Mouse (Mus musculus) liver, embryonic 15.5 days (tissue): ENCODE data around the gene Cnnm3. TPM values are rescaled to one million over a fixed set of nuclear protein-coding genes. Genes with fewer than 3 reads are reported as not detected.

Source experiments
- ATAC-seq: fragments of 200-750 bp; cut with Nextera tagmentation; 2 replicates; pipeline ENCODE4 v1.8.0; 2017; ENCODE audit warnings: moderate number of reproducible peaks, mild to moderate bottlenecking, moderate library complexity; ENCODE audit not compliant: insufficient read depth
- H3K27ac ChIP-seq: fragments of 300-500 bp; sonication (generic); replicated peaks from 2 replicates; pipeline ENCODE4 v1.5.1; 2015; ENCODE audit warnings: mild to moderate bottlenecking, inconsistent platforms
- H3K27me3 ChIP-seq: fragments of 300-500 bp; sonication (generic); 2 replicates; pipeline ENCODE4 v1.6.1; 2015; ENCODE audit warnings: mild to moderate bottlenecking, inconsistent platforms
- H3K36me3 ChIP-seq: fragments of 300-500 bp; sonication (generic); replicated peaks from 2 replicates; pipeline ENCODE4 v1.6.1; 2015; ENCODE audit warnings: moderate library complexity, mild to moderate bottlenecking, inconsistent platforms
- H3K4me1 ChIP-seq: fragments of 300-500 bp; sonication (generic); replicated peaks from 2 replicates; pipeline ENCODE4 v1.6.1; 2015; ENCODE audit warnings: inconsistent platforms
- H3K4me2 ChIP-seq: fragments of 300-500 bp; sonication (generic); 2 replicates; pipeline ENCODE4 v1.6.1; 2015; ENCODE audit warnings: moderate library complexity, mild to moderate bottlenecking, inconsistent platforms
- H3K4me3 ChIP-seq: fragments of 300-500 bp; sonication (generic); replicated peaks from 2 replicates; pipeline ENCODE4 v1.5.1; 2015; ENCODE audit warnings: mild to moderate bottlenecking, inconsistent platforms
- H3K9ac ChIP-seq: fragments of 300-500 bp; sonication (generic); 2 replicates; pipeline ENCODE4 v1.6.1; 2015; ENCODE audit warnings: moderate library complexity, mild to moderate bottlenecking, inconsistent platforms
- H3K9me3 ChIP-seq: fragments of 300-500 bp; sonication (generic); replicated peaks from 2 replicates; pipeline ENCODE4 v1.6.1; 2016; ENCODE audit warnings: inconsistent platforms
- WGBS: fragments of 180-500 bp; shearing (Covaris S2); methylation state at CpG from one replicate; pipeline ENCODE4 v1.1.7; 2015; ENCODE audit warnings: mixed read lengths; ENCODE audit not compliant: insufficient replicate concordance; 5-methylcytosine and 5-hydroxymethylcytosine counted together
- polyA plus RNA-seq: library from polyadenylated mRNA; unstranded; fragments of >200 nt; fragmentation: Nextera tagmentation; extraction: Ambion mirVana; gene quantifications from 2 replicates; pipeline ENCODE4 v1.2.1, GENCODE M21; 2015

Gene Cnnm3
- polyA plus RNA-seq, 1 experiment from 2014 or later, result 1.0 TPM

- Histone ChIP-seq H3K27me3 (peaks cover 12% of the 10 kb centered on the region), H3K9ac (no peak overlapping the region)
Observed at GRCm38 (mm10) chr1:36548771-36549170, 37.1 kb downstream of the Cnnm3 start.

DNA sequence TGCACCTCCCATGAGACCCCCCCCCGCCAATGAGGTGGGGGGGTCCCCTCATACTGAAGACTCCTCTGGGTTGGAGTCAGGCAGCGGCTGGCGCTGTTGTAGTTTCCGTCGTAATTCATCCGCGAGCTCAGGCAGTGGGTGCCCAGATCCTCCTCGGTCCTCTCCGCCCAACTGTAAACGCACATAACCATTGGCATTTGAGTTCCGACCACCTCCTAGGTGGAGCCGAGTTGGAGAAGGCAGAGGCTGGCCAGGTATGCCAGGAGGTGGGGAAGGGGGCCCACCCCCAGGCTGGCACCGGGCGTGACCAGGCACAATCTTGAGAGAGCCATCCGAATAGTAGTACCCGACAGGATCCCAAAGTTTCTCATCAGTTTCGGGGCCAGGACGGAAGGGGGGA, 37.8 kb downstream of the Cnnm3 start:
- Histone ChIP-seq H3K36me3 (peaks cover 26% of the 10 kb centered on the region), H3K9me3 (no peaks in the 10 kb centered on the region), H3K27me3 (peaks cover 19% of the 10 kb centered on the region), H3K9ac (no peak overlapping the region), H3K4me2 (no peak overlapping the region), H3K4me3 (no peak overlapping the region), H3K4me1 (peaks cover 18% of the 10 kb centered on the region), H3K27ac (no peak overlapping the region)
- WGBS, result 77% methylated on average over 18 of the region's 18 CpGs
- no peak for ATAC-seq

More at GRCm38 (mm10) chr1:36548771-36549170, 37.1 kb downstream of the Cnnm3 start:
- H3K36me3 ChIP-seq, result peaks cover 26% of the 10 kb centered on the region
- H3K4me1 ChIP-seq, result peaks cover 18% of the 10 kb centered on the region
- no peak for ATAC-seq
- H3K27ac ChIP-seq, result no peak overlapping the region
- H3K4me2 ChIP-seq, result no peak overlapping the region
- no peak overlapping the region for H3K4me3 ChIP-seq
- H3K9me3 ChIP-seq, result no peaks in the 10 kb centered on the region
- WGBS, result 59% methylated on average over 8 of the region's 8 CpGs

- no peak for ATAC-seq
- WGBS, result 75% methylated on average over 20 of the region's 20 CpGs
- Histone ChIP-seq H3K36me3 (peaks cover 26% of the 10 kb centered on the region), H3K9me3 (no peaks in the 10 kb centered on the region), H3K27me3 (peaks cover 27% of the 10 kb centered on the region), H3K27ac (no peak overlapping the region), H3K4me2 (no peak overlapping the region), H3K4me1 (peaks cover 18% of the 10 kb centered on the region), H3K4me3 (no peak overlapping the region), H3K9ac (no peak overlapping the region)
Observed at GRCm38 (mm10) chr1:36550075-36550863, 38.6 kb downstream of the Cnnm3 start.

GRCm38 (mm10) chr1:36551904-36552303, 40.2 kb downstream of the Cnnm3 start:
- H3K4me1 ChIP-seq, result peaks cover 10% of the 10 kb centered on the region
- no peak overlapping the region for H3K4me2 ChIP-seq
- no peak overlapping the region for H3K4me3 ChIP-seq
- peaks cover 43% of the 10 kb centered on the region for H3K27me3 ChIP-seq
- WGBS, result 78% methylated on average over 17 of the region's 17 CpGs
- H3K9me3 ChIP-seq, result no peaks in the 10 kb centered on the region
- H3K36me3 ChIP-seq, result peaks cover 26% of the 10 kb centered on the region
- H3K27ac ChIP-seq, result no peak overlapping the region
- no peak overlapping the region for H3K9ac ChIP-seq
- ATAC-seq, result no peak

- Histone ChIP-seq H3K9ac (no peak overlapping the region), H3K27me3 (peaks cover 49% of the 10 kb centered on the region), H3K4me2 (no peak overlapping the region), H3K9me3 (no peaks in the 10 kb centered on the region), H3K27ac (no peak overlapping the region), H3K36me3 (peaks cover 26% of the 10 kb centered on the region), H3K4me3 (no peak overlapping the region), H3K4me1 (peaks cover 10% of the 10 kb centered on the region)
- ATAC-seq, result no peak
- 74% methylated on average over 16 of the region's 16 CpGs for WGBS
Observed at GRCm38 (mm10) chr1:36552506-36552905, 40.8 kb downstream of the Cnnm3 start.

- H3K9me3 ChIP-seq, result no peaks in the 10 kb centered on the region
- no peak overlapping the region for H3K9ac ChIP-seq
- no peak for ATAC-seq
- peaks cover 20% of the 10 kb centered on the region for H3K36me3 ChIP-seq
- peaks cover 72% of the 10 kb centered on the region for H3K27me3 ChIP-seq
- WGBS, result 40% methylated on average over 21 of the region's 21 CpGs
- H3K4me3 ChIP-seq, result no peak overlapping the region
- peaks cover 21% of the 10 kb centered on the region for H3K4me1 ChIP-seq
- peak overlapping the region; percentile 68 for H3K4me2 ChIP-seq
- H3K27ac ChIP-seq, result no peak overlapping the region
Observed at GRCm38 (mm10) chr1:36554633-36555399, 43.1 kb downstream of the Cnnm3 start.

- ATAC-seq, result no peak
- peak overlapping the region; percentile 61 for H3K4me3 ChIP-seq
- no peak overlapping the region for H3K9ac ChIP-seq
- H3K27me3 ChIP-seq, result peaks cover 83% of the 10 kb centered on the region
- H3K4me2 ChIP-seq, result peak overlapping the region; percentile 68
- H3K27ac ChIP-seq, result peak overlapping the region; percentile 76
- 20% methylated on average over 8 of the region's 8 CpGs for WGBS
- no peaks in the 10 kb centered on the region for H3K9me3 ChIP-seq
- peaks cover 21% of the 10 kb centered on the region for H3K4me1 ChIP-seq
- peaks cover 20% of the 10 kb centered on the region for H3K36me3 ChIP-seq
Observed at GRCm38 (mm10) chr1:36555798-36556395, 44.2 kb downstream of the Cnnm3 start.

- Histone ChIP-seq H3K9me3 (no peaks in the 10 kb centered on the region), H3K27me3 (peaks cover 92% of the 10 kb centered on the region)
Observed at GRCm38 (mm10) chr1:36556553-36557456, 45.1 kb downstream of the Cnnm3 start.

GRCm38 (mm10) chr1:36557457-36558011, 45.9 kb downstream of the Cnnm3 start:
- H3K9ac ChIP-seq, result peak overlapping the region; percentile 32
- under 1% methylated on average over 48 of the region's 48 CpGs for WGBS
- H3K36me3 ChIP-seq, result peaks cover 8% of the 10 kb centered on the region; the same call in 1 of the 2 replicates
- H3K4me1 ChIP-seq, result peaks cover 21% of the 10 kb centered on the region
- H3K27me3 ChIP-seq, result peaks cover 98% of the 10 kb centered on the region
- H3K4me3 ChIP-seq, result peak overlapping the region; percentile 61
- peak overlapping the region; percentile 68 for H3K4me2 ChIP-seq
- H3K9me3 ChIP-seq, result no peaks in the 10 kb centered on the region
- peak overlapping the region; percentile 76 for H3K27ac ChIP-seq
- ATAC-seq, result peak; percentile 55

More at GRCm38 (mm10) chr1:36556553-36557456, 45.1 kb downstream of the Cnnm3 start:
- WGBS, result under 1% methylated on average over 52 of the region's 52 CpGs
- Histone ChIP-seq H3K4me3 (peak overlapping the region; percentile 61), H3K27ac (peak overlapping the region; percentile 76), H3K4me1 (peaks cover 21% of the 10 kb centered on the region), H3K36me3 (peaks cover 15% of the 10 kb centered on the region), H3K4me2 (peak overlapping the region; percentile 68), H3K9ac (peak overlapping the region; percentile 32)
- ATAC-seq, result peak; percentile 60
